Mouse (Mus musculus) urinary bladder, postnatal 10 days (tissue): ENCODE data around the gene Gm20388.

Experiments
- DNase-seq: peaks from one replicate; pipeline ENCODE4 v3.0.0; 2022; ENCODE audit warnings: low spot score

Gene Gm20388

GRCm38 (mm10) chr8:120532517-120533215, 622.0 kb downstream of the Gm20388 start:
- no peak for DNase-seq

GRCm38 (mm10) chr8:120533380-120533779, 622.7 kb downstream of the Gm20388 start:
- no peak for DNase-seq

GRCm38 (mm10) chr8:120534080-120534479, 623.4 kb downstream of the Gm20388 start:
- DNase-seq = no peak

- DNase-seq = no peak
Measured at GRCm38 (mm10) chr8:120534504-120535368, 624.1 kb downstream of the Gm20388 start.

GRCm38 (mm10) chr8:120535452-120536305, 625.0 kb downstream of the Gm20388 start:
- no peak for DNase-seq

- no peak for DNase-seq
Measured at GRCm38 (mm10) chr8:120536306-120537206, 625.9 kb downstream of the Gm20388 start.

- DNase-seq = peak; percentile 47
Measured at GRCm38 (mm10) chr8:120537207-120537817, 626.7 kb downstream of the Gm20388 start.

- no peak for DNase-seq
Measured at GRCm38 (mm10) chr8:120537818-120538396, 627.3 kb downstream of the Gm20388 start.

- DNase-seq = peak; percentile 43
Measured at GRCm38 (mm10) chr8:120538397-120539240, 628.0 kb downstream of the Gm20388 start.

GRCm38 (mm10) chr8:120539381-120539774, 628.7 kb downstream of the Gm20388 start:
- DNase-seq = no peak

GRCm38 (mm10) chr8:120539775-120540625, 629.4 kb downstream of the Gm20388 start:
- no peak for DNase-seq

- no peak for DNase-seq
Measured at GRCm38 (mm10) chr8:120542995-120543394, 632.4 kb downstream of the Gm20388 start.

- no peak for DNase-seq
Measured at GRCm38 (mm10) chr8:120543416-120544055, 632.9 kb downstream of the Gm20388 start.

GRCm38 (mm10) chr8:120544155-120544554, 633.5 kb downstream of the Gm20388 start:
- DNase-seq = no peak

- no peak for DNase-seq
Measured at GRCm38 (mm10) chr8:120547562-120547961, 636.9 kb downstream of the Gm20388 start.

GRCm38 (mm10) chr8:120548313-120548761, 637.7 kb downstream of the Gm20388 start:
- no peak for DNase-seq

GRCm38 (mm10) chr8:120549321-120549921, 638.8 kb downstream of the Gm20388 start:
- DNase-seq = no peak
